In the genomic region with DNA sequence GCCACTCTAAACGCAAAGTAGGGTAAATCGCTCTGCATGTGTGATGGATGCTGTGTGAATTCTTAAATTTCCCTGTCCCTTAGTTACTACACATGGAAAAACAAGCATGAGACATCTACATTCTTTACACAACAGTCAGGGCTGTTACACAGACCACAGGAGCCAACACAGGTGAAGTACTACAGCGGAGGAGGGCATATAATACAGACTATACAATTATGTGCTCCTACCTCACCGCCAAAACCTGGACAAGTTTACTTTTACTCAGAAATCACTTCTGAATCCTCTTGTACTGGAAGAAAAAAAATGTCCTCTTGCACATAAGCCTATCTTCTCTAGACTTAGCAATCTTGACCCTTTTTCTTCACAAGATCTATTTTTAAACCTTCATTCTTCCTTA, we compare ENCODE assay signal across 16 mouse cellular contexts.
"Had no signal": no experiment of that assay in that cellular context is flagged by ENCODE, and none has a peak within 500 bp of the region (broad histone marks: within the 10 kb centered on the region; RNA-seq: fewer than 3 reads in every experiment).

No protein-coding gene starts in this region.

- H3K4me3 ChIP-seq: neural tube, embryonic 13.5 days; neural tube, embryonic 15.5 days; stomach, embryonic 15.5 days had no signal

- H3K27ac ChIP-seq: neural tube, embryonic 13.5 days; neural tube, embryonic 15.5 days; stomach, embryonic 15.5 days; stomach, postnatal 0 days had no signal

- H3K36me3 ChIP-seq: stomach, embryonic 15.5 days had no signal

- H3K27me3 ChIP-seq: neural tube, embryonic 13.5 days; neural tube, embryonic 15.5 days; stomach, embryonic 15.5 days had no signal

- H3K4me2 ChIP-seq: neural tube, embryonic 13.5 days; neural tube, embryonic 15.5 days; stomach, embryonic 15.5 days had no signal

- H3K9me3 ChIP-seq: neural tube, embryonic 13.5 days; neural tube, embryonic 15.5 days; stomach, embryonic 15.5 days had no signal

- H3K9ac ChIP-seq: neural tube, embryonic 13.5 days; neural tube, embryonic 15.5 days; stomach, embryonic 15.5 days had no signal

- DNase-seq: retina, postnatal 1 day; right cerebral cortex, adult 18-20 months; right cerebral cortex, postnatal 14 days; right cerebral cortex, postnatal 25 days; right cerebral cortex, postnatal 4 days; spleen, adult 18-20 months; thymus, adult 18-20 months; thymus, adult 2 months; thymus, postnatal 14 days; thymus, postnatal 25 days; thymus, postnatal 36 days; thymus, postnatal 4 days had no signal

- H3K4me1 ChIP-seq: neural tube, embryonic 13.5 days; neural tube, embryonic 15.5 days; stomach, embryonic 15.5 days had no signal
